Mouse (Mus musculus) hindbrain, embryonic 11.5 days (tissue): ENCODE results near the gene Zfp36l1. TPM values are rescaled to one million over a fixed set of nuclear protein-coding genes. Genes with fewer than 3 reads are reported as not detected.

ENCODE experiments used
- ATAC-seq: fragments of 200-750 bp; cut with Nextera tagmentation; 2 replicates; pipeline ENCODE4 v1.8.0; 2017; ENCODE audit warnings: mild to moderate bottlenecking, moderate TSS enrichment, moderate library complexity; ENCODE audit not compliant: low FRiP score
- DNase-seq: peaks from one replicate; pipeline ENCODE4 v3.0.0-alpha.2; 2015; ENCODE audit warnings: low spot score
- H3K27ac ChIP-seq: fragments of 300-500 bp; sonication (generic); 2 replicates; pipeline ENCODE4 v1.5.1; 2014; ENCODE audit warnings: mild to moderate bottlenecking, low read depth, low read length
- H3K27me3 ChIP-seq: fragments of 300-500 bp; sonication (generic); 2 replicates; pipeline ENCODE4 v1.6.1; 2014; ENCODE audit warnings: mild to moderate bottlenecking, low read length, moderate library complexity, mixed read lengths; ENCODE audit not compliant: control insufficient read depth, insufficient read depth
- H3K36me3 ChIP-seq: fragments of 300-500 bp; sonication (generic); 2 replicates; pipeline ENCODE4 v1.6.1; 2014; ENCODE audit warnings: mild to moderate bottlenecking, low read length, moderate library complexity, mixed read lengths; ENCODE audit not compliant: control insufficient read depth, insufficient read depth
- H3K4me1 ChIP-seq: fragments of 300-500 bp; sonication (generic); replicated peaks from 2 replicates; pipeline ENCODE4 v1.6.1; 2014; ENCODE audit warnings: low read length, mixed read lengths; ENCODE audit not compliant: control insufficient read depth, insufficient read depth
- H3K4me2 ChIP-seq: fragments of 300-500 bp; sonication (generic); replicated peaks from 2 replicates; pipeline ENCODE4 v1.6.1; 2014; ENCODE audit warnings: mild to moderate bottlenecking, low read depth, low read length
- H3K4me3 ChIP-seq: fragments of 300-500 bp; sonication (generic); 2 replicates; pipeline ENCODE4 v1.5.1; 2014; ENCODE audit warnings: low read depth, low read length
- H3K9ac ChIP-seq: fragments of 300-500 bp; sonication (generic); 2 replicates; pipeline ENCODE4 v1.6.1; 2014; ENCODE audit warnings: low read depth, low read length
- H3K9me3 ChIP-seq: fragments of 300-500 bp; sonication (generic); 2 replicates; pipeline ENCODE4 v1.6.1; 2016; ENCODE audit warnings: low read length; ENCODE audit not compliant: control insufficient read depth
- WGBS: fragments of 180-500 bp; shearing (Covaris S2); extraction: QIAGEN DNeasy Blood & Tissue Kit; methylation state at CpG from one replicate; pipeline ENCODE4 v1.1.7; 2014; 5-methylcytosine and 5-hydroxymethylcytosine counted together
- polyA plus RNA-seq: library from polyadenylated mRNA; unstranded; fragments of >200 nt; fragmentation: Nextera tagmentation; extraction: Ambion mirVana; gene quantifications from 2 replicates; pipeline ENCODE4 v1.2.1, GENCODE M21; 2014

The Zfp36l1 gene
- polyA plus RNA-seq: 112 and 127 TPM in 2 replicates

GRCm38 (mm10) chr12:80112852-80113551, at the start of gene Zfp36l1:
Gene Zfp36l1 (minus strand): TSS chr12:80113013.
- Histone ChIP-seq H3K4me1 (peaks cover 2% of the 10 kb centered on the region; the same call in 1 of the 2 replicates), H3K9me3 (no peaks in the 10 kb centered on the region), H3K4me3 (peak within 1 kb of the TSS; percentile 78), H3K9ac (peak within 1 kb of the TSS; percentile 95), H3K27me3 (peaks cover 8% of the 10 kb centered on the region), H3K27ac (peak within 1 kb of the TSS; percentile 92), H3K4me2 (peak within 1 kb of the TSS; percentile 91), H3K36me3 (no peaks in the 10 kb centered on the region)
- ATAC-seq: peak; percentile 66
- 1% methylated on average over 39 of the region's 42 CpGs for WGBS
- DNase-seq: peak; percentile 91

GRCm38 (mm10) chr12:80162448-80162847, 49.6 kb upstream of the Zfp36l1 start:
- Histone ChIP-seq H3K9me3 (no peaks in the 10 kb centered on the region), H3K9ac (no peak overlapping the region), H3K4me1 (no peaks in the 10 kb centered on the region), H3K4me2 (no peak overlapping the region), H3K27ac (no peak overlapping the region), H3K4me3 (no peak overlapping the region), H3K27me3 (no peaks in the 10 kb centered on the region), H3K36me3 (no peaks in the 10 kb centered on the region)
- WGBS: 73% methylated on average over 3 of the region's 3 CpGs
- DNase-seq (no peak), ATAC-seq (no peak)

DNA sequence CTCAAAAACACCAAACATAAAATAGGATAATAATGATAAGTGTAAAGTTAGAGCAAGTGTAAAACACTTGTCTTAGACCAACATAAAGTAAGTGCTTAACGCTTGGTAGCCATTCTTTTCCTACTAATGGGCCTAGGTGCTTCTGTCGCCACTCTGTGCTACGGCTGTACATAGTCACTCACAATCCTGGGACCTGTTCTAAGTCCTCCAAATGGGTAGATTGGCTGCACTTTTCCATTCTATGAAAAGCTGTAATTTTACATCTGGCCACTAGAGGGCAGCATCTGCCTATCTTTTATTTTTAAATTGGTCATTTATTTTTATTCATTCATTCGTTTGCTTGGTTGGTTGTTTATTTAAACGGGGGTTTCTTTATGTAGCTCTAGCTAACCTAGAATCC, 44.9 kb upstream of the Zfp36l1 start:
- Histone ChIP-seq H3K27ac (no peak overlapping the region), H3K4me3 (no peak overlapping the region), H3K9me3 (no peaks in the 10 kb centered on the region), H3K36me3 (no peaks in the 10 kb centered on the region), H3K9ac (no peak overlapping the region), H3K4me2 (no peak overlapping the region), H3K27me3 (no peaks in the 10 kb centered on the region; the same call in 1 of the 2 replicates), H3K4me1 (no peaks in the 10 kb centered on the region)
- DNase-seq (peak; percentile 55), ATAC-seq (no peak)
- WGBS: 12% methylated on average over 5 of the region's 5 CpGs

DNA sequence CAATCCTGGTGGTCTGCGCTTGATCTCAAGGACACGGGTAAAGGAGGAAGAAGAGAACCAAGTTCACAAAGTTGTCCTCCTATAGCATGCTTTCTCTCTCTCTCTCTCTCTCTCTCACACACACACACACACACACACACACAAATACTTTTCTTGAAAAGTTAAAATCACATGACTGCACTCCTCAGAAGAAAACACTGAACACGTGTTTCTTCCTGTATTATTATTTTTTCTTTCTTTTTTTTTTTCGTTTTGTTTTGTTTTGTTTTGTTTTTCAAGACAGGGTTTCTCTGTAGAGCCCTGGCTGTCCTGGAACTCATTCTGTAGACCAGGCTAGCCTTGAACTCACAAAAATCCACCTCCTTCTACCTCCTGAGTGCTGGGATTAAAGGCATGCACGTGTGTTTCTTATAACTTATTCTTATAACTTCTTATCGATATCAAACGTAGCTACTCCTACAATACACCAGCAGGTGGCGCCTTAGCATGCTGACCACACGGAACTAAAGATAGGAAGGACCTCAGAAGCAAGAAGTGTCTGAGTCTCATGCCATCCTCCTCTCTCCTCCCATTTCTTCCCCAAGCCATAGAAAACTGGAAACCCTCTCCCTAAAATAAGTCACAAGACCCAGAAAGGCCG, 41.0 kb upstream of the Zfp36l1 start:
- Histone ChIP-seq H3K27me3 (no peaks in the 10 kb centered on the region; the same call in 1 of the 2 replicates), H3K4me3 (no peak overlapping the region), H3K9ac (no peak overlapping the region), H3K36me3 (no peaks in the 10 kb centered on the region), H3K4me1 (no peaks in the 10 kb centered on the region), H3K9me3 (no peaks in the 10 kb centered on the region), H3K4me2 (no peak overlapping the region), H3K27ac (no peak overlapping the region)
- 42% methylated on average over 10 of the region's 10 CpGs for WGBS
- ATAC-seq (no peak), DNase-seq (peak; percentile 73)

- H3K27me3 ChIP-seq: no peaks in the 10 kb centered on the region; the same call in 1 of the 2 replicates
- H3K4me1 ChIP-seq: no peaks in the 10 kb centered on the region
- no peak overlapping the region for H3K4me3 ChIP-seq
- 81% methylated on average over 6 of the region's 6 CpGs for WGBS
- H3K36me3 ChIP-seq: no peaks in the 10 kb centered on the region
- H3K9me3 ChIP-seq: no peaks in the 10 kb centered on the region
- no peak for ATAC-seq
- no peak overlapping the region for H3K4me2 ChIP-seq
- no peak overlapping the region for H3K27ac ChIP-seq
- DNase-seq: no peak
- H3K9ac ChIP-seq: no peak overlapping the region
Measured at GRCm38 (mm10) chr12:80153078-80153477, 40.3 kb upstream of the Zfp36l1 start.

- ATAC-seq: no peak
Measured at GRCm38 (mm10) chr12:80151821-80152220, 39.0 kb upstream of the Zfp36l1 start.

DNA sequence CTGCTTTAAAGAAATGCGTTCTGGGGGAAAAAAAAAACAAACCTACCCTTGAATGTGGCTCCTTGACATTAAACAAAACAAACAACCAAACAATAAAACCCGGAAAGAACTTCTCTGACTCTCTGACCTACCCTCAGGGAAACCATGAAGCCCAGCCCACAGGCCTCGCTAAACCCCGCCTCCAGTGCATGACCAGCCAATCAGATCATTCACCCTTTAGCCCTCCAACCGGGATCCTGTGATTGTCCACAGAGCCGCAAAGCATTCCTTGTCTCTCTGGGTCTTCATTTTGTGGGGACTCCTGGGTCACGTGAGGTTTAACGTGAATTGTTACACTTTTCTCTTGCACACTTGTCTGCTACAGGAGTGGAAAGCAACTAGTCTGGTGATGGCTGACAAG, 37.8 kb upstream of the Zfp36l1 start:
- Histone ChIP-seq H3K4me1 (no peaks in the 10 kb centered on the region), H3K9me3 (no peaks in the 10 kb centered on the region), H3K27me3 (no peaks in the 10 kb centered on the region), H3K9ac (no peak overlapping the region; the same call in 1 of the 2 replicates), H3K4me3 (no peak overlapping the region), H3K4me2 (no peak overlapping the region; the same call in 1 of the 2 replicates), H3K27ac (no peak overlapping the region), H3K36me3 (no peaks in the 10 kb centered on the region)
- ATAC-seq (no peak), DNase-seq (peak; percentile 59)
- 33% methylated on average over 8 of the region's 8 CpGs for WGBS

More at GRCm38 (mm10) chr12:80151821-80152220, 39.0 kb upstream of the Zfp36l1 start:
- Histone ChIP-seq H3K27me3 (no peaks in the 10 kb centered on the region; the same call in 1 of the 2 replicates), H3K27ac (no peak overlapping the region), H3K9me3 (no peaks in the 10 kb centered on the region), H3K9ac (no peak overlapping the region), H3K4me1 (no peaks in the 10 kb centered on the region), H3K4me2 (no peak overlapping the region), H3K36me3 (no peaks in the 10 kb centered on the region), H3K4me3 (no peak overlapping the region)
- DNase-seq: no peak
- 89% methylated on average over 6 of the region's 6 CpGs for WGBS

DNA sequence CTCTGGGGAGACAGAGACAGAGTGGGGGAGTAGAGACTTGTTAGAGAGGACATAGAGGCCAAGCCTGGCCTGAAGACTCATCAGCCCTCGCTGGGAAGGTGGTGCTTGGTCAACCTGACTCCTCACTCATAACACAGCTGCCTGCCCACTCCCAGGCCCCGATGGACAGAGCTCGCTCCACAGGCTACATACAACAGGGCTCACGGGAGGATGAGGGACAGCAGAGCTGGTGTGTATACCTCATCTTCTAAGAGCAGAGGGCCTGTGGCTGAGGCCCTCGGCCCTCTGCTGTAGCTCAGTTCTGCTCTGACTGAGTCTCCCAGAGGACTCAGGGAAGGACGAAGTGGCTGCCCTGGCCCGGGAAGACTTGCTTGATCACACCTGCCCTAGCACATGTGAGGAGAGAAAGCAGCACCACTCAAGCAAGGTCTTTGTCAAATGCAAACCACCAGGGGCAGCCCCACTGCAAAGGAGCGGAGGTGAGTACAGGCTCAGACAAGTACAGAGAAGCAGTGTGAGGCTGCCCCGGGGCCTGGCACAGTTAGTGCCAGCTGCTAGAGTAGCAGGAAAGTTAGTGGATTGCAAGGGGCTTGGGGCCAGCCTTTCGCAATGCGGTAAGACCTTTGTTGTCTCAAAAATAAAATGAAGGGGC, 34.9 kb upstream of the Zfp36l1 start:
- no peaks in the 10 kb centered on the region for H3K27me3 ChIP-seq
- ATAC-seq (no peak), DNase-seq (no peak)
- no peaks in the 10 kb centered on the region for H3K9me3 ChIP-seq
- no peak overlapping the region for H3K9ac ChIP-seq
- H3K36me3 ChIP-seq: no peaks in the 10 kb centered on the region
- no peak overlapping the region for H3K4me3 ChIP-seq
- 89% methylated on average over 11 of the region's 11 CpGs for WGBS
- H3K4me1 ChIP-seq: no peaks in the 10 kb centered on the region
- H3K4me2 ChIP-seq: no peak overlapping the region
- H3K27ac ChIP-seq: no peak overlapping the region
